Mouse (Mus musculus): ENCODE measurements around the gene Bap1.
A peak's percentile ranks its signal among the peaks of the same experiment; 100 is the strongest.

The Bap1 gene

DNA sequence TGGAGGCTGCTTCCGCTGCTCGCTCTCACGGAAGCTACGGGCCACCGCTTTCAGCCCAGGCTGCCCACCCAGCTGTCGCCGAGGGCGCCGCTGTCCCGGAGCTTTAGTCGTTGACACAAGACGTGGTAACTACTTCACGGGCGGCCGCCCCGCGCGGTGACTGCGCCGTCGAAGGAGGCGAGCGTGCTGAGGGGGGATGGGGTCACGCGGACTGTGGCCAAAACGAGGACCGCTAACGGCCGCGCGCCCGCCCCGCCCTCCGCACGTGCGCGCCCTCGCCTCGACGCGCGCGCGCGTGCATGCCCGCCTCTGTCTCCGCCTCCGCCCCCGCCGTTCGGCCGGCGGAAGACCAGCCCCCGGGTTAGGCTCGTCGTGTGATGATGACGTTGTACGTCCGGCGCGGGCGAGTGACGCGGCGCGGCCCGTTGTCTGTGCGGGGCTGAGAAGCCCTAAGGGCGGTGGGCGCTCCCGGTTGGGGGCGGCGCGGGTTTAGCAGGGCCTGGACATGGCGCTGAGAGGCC lies at the start of gene Bap1, which contains the start of gene Phf7:
Bap1 (plus strand) TSS at position 367 of the 521 bp plus-strand sequence.
Phf7 (minus strand) TSS at position 234 of the 521 bp plus-strand sequence.
- DNase-seq (ENCODE audit: extremely low spot score): peak; percentile 99

DNA sequence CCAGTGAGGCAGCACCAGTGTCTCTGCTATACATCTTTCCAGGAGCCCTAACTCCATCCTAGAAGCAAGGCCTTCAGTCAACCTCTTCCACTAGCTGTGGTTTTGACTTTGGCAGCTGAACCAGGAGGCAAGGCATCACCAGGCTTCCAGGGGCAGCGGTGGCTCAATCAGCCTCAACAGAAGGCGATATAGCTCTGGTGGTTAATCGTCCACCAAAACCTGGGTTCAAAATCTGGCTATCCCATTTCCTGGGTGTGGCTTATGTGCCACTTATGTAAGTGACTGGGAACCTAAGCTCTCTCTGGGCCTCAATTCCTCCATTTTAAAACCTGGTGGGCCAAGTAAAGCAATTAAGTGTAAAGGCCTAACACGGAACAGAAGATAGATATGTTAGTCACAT lies 46.4 kb upstream of the Bap1 start:
- no peak for DNase-seq (ENCODE audit: extremely low spot score)

DNA sequence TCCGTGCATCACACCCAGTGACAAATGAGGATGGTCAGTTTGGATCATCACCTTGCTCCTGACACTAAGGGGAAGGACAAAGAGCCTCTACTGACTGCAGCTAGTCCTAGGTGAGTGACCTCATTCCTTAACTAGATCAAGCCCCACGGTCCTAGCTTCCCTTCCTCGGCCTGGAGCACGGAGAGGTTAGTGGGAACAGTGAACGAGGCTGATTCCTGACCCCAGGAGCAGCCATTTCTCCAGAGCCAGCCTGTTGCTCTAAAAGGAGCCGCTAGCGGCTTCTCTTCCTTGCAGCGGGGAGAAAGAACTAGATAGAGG lies 46.0 kb upstream of the Bap1 start:
- no peak for DNase-seq (ENCODE audit: extremely low spot score)

DNA sequence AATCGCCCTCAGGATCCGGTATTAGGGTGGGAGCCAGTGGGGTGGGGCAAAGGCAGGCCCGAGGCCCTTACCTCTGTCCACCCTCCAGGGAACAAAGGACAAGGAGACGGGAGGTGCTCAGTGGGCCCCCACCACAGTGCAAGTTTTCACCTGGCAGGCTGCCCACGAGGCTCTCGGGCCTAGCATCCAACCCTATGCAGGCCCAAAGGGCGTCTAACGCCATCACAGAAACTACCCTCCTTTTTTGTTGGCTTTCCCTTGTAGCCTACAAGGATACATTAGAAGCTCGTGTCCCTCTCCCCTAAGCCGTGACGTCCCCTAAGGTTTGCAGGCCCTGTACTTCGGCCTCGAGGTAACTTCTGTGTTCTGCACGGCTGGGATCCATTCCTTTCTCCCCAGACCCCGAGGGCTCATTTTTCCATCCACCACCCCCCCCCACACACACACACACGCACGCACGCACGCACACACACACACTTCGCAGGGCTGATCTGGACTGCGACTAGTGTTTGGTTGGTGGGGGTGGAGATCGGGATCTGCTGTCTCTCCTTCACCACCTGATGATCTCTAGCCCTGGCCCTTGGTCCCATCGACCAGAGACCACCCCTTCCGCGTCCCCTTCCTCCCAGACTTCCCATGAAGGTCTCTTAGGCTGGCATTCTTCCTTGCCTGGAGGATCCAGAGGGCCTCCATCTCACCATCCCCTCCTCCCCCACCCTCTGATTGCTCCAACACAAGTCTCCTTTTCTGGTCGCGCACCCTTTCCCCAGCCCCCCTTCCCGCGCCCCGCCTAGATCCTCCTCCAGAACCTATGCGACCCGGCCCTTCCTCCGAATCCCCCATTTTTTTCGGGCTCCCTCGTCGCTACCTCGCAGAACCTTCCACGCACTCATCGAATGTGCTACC lies 45.4 kb upstream of the Bap1 start:
- peak; percentile 60 for DNase-seq (ENCODE audit: extremely low spot score)

DNA sequence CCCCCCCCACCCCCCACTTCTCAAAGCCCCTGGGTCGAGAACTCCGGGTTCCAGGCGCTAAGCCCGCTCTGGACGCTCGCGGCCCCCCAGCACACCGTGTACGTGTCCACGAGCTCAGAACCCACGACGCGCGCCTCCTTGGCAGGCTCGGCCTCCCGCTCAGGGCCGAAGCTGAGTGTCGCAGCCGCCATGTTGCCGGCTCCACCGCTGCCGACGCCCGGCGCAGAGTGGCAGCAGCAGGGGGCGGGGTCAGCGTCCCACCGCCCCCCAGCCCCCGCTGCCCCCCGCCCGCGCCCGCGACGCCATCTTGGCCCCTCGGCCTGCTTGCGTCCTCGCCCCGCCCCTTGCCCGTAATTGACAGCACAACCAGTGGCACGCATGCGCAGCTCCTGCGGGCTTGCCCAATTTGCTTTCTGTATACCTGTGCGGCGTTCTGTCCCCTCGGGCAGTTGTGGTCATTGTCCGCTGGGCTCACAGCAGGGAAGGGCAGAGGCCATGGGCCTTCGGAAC lies 44.7 kb upstream of the Bap1 start:
- DNase-seq (ENCODE audit: extremely low spot score): peak; percentile 93

DNA sequence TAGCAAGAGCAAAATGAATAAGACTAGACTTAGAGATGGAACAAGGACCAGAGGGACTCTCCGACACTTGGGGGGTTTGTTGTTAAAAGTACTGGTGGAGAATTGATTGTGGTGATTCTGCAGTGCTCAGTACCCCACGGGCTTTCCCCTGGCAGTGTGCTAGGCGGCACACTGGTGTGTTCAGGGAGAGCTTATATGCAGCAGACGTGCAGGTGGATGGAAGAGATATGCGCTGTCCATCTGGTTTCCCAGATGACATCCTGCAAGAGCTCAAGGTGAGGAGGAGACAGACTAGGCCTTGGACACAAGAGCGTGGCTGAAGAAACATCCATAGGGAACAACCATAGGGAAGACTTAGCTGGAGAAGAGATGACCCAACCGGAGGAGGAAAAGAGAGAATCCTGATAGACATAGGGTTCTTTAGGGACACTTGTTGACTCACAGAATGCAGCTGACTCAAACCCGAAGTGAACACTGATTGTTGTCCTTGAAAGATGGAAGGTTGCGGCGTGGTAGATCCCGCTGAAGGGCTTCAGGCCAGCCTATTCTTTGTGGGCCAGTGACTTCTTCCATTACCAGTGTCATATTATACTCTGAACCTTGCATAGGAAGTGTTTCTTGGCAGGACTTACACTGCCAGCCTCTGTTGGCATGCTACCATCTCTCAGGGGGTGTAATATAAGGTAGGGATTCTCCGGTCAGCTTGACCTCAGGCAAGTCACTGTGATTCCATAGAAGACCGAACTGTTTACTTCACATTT lies 44.0 kb upstream of the Bap1 start:
- DNase-seq (ENCODE audit: extremely low spot score): no peak

DNA sequence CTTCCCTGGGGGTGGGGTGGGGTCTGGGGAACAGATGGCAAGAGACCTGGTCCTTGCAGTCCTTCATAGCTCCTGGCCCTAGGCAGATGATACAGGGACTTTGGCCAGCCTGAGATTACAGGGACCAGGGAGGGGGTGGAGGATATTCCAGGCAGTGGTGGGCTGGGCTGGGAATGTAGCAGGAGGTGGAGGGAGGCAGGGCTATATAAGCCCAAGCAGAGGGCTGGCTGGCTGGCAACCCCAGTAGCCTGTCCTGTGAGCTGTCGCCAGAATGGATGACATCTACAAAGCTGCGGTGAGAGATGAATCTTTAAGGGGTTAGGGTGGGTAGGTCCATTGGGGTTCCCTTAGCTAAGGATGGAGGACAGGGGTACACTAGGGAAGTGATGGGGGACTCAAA lies 43.2 kb upstream of the Bap1 start, which contains the start of gene Tnnc1:
Tnnc1 (plus strand) TSS at position 229 of the 400 bp plus-strand sequence.
- no peak for DNase-seq (ENCODE audit: extremely low spot score)

DNA sequence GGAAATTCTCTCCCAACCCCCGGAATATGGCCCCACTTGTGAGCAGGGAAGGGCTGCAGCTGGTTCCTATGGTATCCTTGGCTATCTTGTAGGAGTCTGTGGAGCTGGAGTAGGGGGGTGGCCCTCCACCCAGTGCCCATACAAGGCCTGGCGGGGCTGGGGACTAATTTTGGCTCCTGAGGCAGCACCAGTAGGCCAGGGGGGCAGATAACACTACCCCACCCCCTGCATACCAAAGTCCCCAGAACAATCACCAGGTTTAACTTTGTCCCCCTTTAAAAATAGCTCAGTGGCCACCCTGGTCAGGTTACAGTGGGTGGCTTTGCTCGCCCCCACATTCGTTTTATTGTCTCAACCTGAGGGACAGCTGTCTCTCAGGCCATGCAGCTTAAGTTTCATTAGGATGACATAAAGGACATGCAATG lies 42.1 kb upstream of the Bap1 start:
- DNase-seq (ENCODE audit: extremely low spot score): no peak

DNA sequence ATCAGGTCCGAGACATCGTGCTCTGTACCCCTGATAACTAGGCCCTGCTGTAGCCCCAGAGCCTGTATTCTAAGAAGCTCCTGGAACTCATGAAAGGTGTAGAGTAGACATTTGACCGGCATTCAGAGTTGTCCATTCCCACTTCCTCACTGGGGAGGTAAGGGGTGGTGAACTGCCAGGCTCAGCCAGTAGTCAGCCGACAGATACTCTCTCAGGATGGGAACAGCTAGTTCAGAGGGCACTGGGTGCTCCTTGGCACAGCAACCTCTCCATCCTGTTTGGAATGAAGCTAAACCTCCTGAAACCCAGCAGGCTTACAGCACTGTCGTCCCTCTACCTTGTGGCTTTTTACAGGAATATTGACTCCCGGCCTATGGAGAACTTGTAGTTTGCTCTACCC lies 39.4 kb upstream of the Bap1 start:
- no peak for DNase-seq (ENCODE audit: extremely low spot score)

DNA sequence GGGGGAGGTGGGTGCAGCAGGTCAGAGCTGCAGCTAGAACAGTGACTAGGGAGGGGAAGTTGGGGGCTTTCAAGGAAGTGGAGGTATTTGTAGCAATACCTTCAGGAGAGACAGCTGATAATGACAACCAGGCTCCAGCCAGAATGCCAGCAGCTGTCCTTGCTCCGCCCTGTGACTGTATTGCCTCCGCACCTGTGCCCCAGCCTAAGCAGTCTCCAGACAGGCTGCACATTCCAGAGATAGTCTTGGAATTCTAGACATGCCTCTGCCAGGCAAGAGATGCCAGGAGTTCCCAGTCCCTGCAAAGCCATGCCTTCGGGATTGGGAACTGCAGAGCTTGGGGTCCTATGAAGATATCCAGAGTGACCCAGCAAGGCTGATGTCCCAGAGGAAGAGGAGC lies 38.8 kb upstream of the Bap1 start:
- no peak for DNase-seq (ENCODE audit: extremely low spot score)

DNA sequence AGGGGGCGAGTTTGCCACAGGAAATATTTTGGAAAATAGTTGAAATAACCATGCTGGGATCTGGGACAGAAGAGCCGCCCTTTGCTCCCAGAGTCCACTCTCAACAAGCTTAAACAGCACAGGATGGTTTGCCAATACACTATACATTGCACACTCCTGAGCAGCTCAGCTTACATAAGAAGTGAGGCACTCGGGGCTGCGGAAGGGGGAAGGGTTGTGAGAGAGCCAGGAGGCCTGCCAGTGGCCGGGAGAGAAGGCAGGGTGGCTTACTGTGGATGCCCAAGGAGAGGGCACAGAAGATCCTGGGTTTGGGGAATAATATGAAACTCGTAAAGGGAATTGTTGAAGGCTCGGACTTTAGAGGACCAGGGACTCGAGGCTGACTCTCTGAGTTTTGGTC lies 37.4 kb upstream of the Bap1 start:
- DNase-seq (ENCODE audit: extremely low spot score): no peak

DNA sequence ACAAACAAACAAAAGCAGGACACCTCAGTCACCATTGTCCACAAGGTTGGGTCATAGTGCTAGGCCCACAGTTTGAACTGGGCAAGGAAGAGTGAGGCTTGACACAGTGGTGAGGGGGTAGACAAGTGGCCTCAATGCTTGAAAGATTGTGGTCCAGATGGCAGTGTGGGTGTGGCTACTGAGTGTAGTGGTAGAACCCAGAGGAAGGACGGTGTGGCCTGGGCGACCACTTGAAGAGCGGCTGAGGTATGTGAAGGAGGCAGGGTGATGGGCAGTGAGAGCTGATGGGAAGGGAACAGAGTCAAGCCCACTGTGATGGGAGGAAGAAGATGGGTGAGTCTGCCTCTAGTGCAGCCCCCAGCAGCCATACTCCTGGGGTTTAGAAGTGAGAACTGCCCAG lies 36.6 kb upstream of the Bap1 start:
- no peak for DNase-seq (ENCODE audit: extremely low spot score)

DNA sequence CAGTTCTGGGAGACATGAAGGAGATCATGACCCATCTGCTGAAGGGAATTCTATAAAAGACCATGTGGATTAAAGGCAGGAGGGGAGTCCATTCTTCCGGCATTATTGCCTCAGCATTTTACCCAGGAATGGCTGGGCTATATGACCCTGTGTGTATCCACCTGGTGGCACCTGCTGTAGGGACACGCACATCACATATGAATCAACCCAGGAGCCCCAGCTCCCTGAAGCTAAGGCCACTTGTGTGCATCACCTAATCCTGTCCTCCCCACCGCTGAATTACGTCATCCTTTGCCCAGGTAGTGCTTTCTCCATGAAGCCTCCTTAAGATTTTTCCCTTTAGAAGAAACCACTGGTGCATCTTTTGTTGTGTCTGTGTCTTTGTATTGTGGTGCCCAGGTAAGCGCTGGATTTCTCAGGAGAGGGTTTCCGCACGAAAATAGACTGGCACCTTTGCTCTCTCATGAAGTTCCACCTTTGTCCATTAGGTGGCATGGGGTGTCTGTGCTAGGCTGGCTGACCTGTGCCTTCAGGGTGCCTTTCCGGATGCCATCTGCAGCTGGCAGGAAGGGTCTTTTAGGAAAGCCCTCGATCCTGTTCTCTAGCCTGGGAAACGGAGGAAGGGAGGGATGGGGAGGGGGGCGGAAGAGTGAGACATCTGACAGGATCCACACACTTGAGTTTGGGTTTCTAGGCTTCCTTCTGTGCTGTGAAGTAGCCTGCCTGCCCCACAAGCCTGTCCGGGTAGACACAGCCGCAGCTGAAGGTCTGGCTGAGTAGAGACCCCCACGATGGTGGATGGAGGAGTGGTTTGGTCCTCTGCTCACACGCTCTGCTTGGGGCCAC lies 35.9 kb upstream of the Bap1 start:
- DNase-seq (ENCODE audit: extremely low spot score): peak; percentile 74

DNA sequence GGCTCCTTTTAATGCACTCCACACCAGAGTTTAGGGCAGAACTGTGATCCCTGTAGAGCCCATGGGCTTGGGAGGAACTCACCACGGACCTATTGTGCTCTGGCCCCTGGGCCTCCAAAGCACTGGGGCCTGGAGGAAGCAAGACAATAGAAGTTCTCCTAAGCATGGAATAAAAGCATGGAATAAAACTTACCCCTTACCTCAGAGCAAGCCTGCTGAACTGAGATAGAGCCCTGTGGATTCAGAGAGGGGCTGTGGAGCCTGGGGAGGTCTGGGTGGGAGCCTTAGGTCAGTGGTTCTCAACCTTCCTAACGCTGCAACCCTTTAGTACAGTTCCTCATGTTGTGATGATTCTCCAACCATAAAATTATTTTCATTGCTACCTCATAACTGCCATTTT lies 34.4 kb upstream of the Bap1 start, which contains the start of gene Nisch:
Nisch (minus strand) TSS at position 101 of the 400 bp plus-strand sequence.
- no peak for DNase-seq (ENCODE audit: extremely low spot score)

DNA sequence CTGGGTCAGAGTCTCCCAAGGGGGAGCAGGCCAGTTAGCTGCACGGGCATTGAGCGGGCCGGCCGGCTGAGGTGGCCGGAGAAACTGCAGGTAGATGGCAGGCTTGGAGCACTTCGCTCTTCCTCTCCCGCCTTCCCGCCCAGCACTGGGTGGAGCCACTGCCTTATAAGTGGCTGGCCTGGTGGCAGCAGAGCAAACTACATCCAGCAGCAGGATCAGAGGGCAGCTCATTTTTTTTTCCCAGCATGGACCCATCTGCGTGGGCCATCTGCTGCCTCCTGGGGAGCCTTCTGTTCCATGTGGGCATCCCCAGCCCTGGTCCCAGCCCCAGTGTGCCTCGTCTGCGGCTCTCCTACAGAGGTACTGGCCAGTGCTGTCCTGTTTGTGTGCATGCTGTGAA lies 33.6 kb upstream of the Bap1 start, which contains the start of gene Sema3g:
Sema3g (plus strand) TSS at position 195 of the 400 bp plus-strand sequence.
- DNase-seq (ENCODE audit: extremely low spot score): peak; percentile 66

DNA sequence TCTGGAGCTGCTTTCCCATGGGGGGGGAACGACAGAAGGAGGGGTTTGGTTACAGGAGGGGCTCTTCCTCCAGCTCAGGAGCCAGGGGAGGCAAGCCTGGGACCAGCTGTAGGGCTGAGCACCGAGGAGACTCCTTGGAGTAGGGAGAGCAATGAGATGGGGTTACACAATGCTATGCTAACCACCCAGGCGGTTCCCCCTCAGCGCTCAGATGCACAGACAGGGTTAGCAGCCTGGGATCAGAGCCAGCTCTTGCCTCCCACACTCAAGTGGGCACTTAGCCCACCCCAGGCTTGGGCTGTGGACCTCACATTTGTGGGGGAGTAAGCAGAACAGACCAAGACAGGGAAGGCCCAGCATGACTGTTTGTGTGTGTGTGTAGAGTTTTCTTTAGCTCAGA lies 24.3 kb upstream of the Bap1 start:
- no peak for DNase-seq (ENCODE audit: extremely low spot score)

DNA sequence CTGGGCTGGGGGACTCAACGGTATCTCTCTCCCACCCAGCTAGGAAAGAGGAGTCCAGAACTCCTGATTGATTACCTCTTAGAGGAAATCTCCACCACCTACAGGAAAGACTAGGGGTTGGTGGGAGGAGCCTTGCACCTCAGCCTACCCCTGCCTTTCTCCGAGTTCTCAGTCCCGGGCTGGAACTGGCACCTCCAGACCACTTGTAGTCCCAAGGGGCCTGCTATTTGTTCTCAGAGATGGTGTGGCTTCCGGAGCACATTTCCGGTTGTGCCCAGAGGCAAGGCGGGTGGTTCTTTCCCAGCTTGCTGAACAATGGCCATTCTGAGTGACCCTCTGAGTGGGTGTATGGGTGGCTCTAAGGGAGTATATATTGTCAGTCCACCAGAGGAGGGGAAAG lies 23.0 kb upstream of the Bap1 start:
- DNase-seq (ENCODE audit: extremely low spot score): no peak

DNA sequence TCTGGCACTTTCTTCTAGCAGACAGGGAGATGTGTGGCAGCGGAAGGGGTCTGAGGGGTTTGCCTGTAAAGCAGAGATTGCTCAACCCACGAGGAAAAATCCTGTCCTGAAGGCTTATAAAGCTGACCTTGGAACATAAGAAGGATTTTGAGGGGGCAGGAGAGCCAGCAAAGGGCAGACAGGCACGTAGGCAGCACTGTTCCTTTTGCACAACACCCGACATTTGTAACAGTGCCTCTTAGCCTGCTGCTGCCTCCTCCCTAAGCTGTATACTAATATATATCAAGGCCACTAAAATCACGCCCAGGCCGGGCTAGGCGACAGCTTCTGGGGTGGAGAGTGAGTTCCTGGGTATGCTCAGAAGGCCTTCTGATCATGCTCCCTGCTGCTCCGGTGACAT lies 20.8 kb upstream of the Bap1 start:
- DNase-seq (ENCODE audit: extremely low spot score): no peak

DNA sequence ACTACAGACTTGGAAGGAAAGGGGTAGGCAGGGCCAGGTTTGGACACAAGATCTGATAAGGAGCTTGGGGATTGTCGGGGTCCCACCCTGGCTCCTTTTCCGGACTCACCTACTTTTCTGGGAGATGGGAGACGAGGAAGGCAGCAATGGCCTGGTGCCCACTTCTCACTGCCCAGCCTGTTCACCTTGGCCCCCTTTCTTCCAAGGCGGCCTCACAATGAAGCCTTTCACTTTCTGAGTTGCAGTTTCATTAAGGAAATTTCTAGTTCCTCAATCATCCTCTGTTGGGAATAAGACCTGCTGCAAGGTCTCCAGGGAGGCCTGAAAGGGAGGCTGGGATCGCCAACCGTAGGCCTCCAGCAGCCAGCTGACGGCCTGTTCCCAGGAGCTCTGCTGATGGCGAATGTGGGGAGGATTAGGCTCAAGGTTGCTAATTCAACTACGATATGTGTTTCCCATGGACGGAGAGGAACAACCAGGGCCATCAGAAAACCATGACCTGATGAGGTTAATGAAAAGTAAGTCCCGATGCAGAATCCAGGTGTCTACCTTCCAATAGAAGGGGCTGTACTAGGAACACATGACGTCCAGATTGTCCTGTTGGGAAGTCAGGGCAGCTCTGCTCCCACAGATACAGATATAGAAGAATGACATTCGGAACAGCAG lies 18.7 kb upstream of the Bap1 start:
- no peak for DNase-seq (ENCODE audit: extremely low spot score)

DNA sequence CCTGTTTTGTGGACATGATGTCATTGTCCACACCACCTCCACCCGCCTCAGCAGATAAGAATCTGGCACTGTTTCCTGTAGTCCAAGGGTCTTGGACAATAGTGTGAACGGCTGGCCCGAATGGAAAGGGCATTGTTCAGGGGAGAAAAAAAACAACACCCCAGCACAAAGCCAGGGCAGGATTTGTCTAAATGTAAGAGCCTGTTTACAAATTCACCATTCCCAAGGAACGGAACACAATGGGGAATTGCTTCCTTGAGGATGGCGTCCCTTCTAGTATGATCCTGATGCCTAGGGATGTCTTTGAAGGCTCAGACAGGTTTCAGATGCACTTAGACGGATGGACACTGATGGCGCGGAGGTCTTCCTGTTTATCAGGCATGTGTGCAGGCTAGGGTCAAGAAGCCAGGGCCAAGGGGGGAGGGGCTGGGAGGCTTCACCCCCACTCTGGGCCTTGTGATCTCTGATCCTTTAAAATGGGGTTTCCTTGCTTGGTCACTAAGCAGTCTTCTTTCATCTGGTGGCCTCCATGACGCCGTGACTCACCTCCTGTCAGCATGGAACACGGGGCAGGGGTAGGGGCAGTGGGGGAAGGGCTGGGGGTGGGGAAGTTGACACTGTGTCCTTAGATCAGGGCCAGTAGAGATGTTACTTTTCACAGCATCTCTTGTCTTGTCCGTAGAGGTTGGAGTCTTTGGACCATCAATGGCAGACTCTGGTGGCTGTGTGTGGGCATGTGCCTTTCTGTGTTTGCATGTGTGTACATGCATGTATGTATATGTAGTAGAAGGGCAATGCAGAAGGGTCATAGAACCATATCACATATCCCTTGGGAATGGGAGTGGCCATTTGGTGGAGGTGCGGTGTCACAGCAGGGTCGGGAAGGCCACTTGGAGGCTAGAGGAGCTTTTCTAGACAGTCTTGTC lies 17.9 kb upstream of the Bap1 start:
- DNase-seq (ENCODE audit: extremely low spot score): no peak
